12 mouse cellular contexts compared by ENCODE assay signal in genomic region chr6:87906632-87907031, GRCm38 (mm10). TPM values are rescaled to one million over a fixed set of nuclear protein-coding genes. Genes with fewer than 3 reads are reported as not detected.
A peak's percentile ranks its signal among the peaks of the same experiment; 100 is the strongest.
DNase-seq lines count a peak whose midpoint lies in the region; ATAC-seq and TF ChIP-seq lines count a peak whose summit lies in the region.
"Had no signal": no experiment of that assay in that cellular context is flagged by ENCODE, and none has a peak within 500 bp of the region (broad histone marks: within the 10 kb centered on the region; RNA-seq: fewer than 3 reads in every experiment).

No protein-coding gene starts in this region.

- TF ChIP-seq EP300 in stomach, postnatal 0 days (optimal IDR thresholded peaks at IDR 0.05): no peak

- H3K9ac ChIP-seq in hindbrain, postnatal 0 days (replicated peaks; ENCODE audit: low read length): no peak overlapping the region
- no peak overlapping the region for H3K9ac ChIP-seq in hindbrain, embryonic 14.5 days
- H3K9ac ChIP-seq in midbrain, postnatal 0 days (replicated peaks; ENCODE audit: low read length, poor library complexity, severe bottlenecking): no peak overlapping the region
- H3K9ac ChIP-seq in midbrain, embryonic 16.5 days (ENCODE audit: low read depth, low read length): no peak overlapping the region
- no peak overlapping the region for H3K9ac ChIP-seq in stomach, postnatal 0 days (ENCODE audit: low read length)
- H3K9ac ChIP-seq: limb, embryonic 13.5 days had no signal

- in situ Hi-C loops in Patski (cut with MboI; ENCODE audit: low pct_unique_long_range_greater_than_20kb): loop anchor here (5.0 to 25.0 kb wide), 3 partner anchors 86 to 581 kb away; no protein-coding TSS in a partner anchor

- H3K4me3 ChIP-seq in hindbrain, postnatal 0 days (ENCODE audit: low read length): no peak overlapping the region
- no peak overlapping the region for H3K4me3 ChIP-seq in hindbrain, embryonic 14.5 days (replicated peaks; ENCODE audit: low read length)
- H3K4me3 ChIP-seq in midbrain, postnatal 0 days (ENCODE audit: low read depth, low read length): no peak overlapping the region
- H3K4me3 ChIP-seq in midbrain, embryonic 16.5 days (ENCODE audit: low read depth, low read length): no peak overlapping the region
- no peak overlapping the region for H3K4me3 ChIP-seq in stomach, postnatal 0 days (ENCODE audit: low read depth, low read length)
- H3K4me3 ChIP-seq: limb, embryonic 13.5 days had no signal

- no peak overlapping the region for H3K4me2 ChIP-seq in hindbrain, postnatal 0 days (ENCODE audit: low read depth, low read length)
- H3K4me2 ChIP-seq in hindbrain, embryonic 14.5 days (replicated peaks): no peak overlapping the region
- H3K4me2 ChIP-seq in midbrain, postnatal 0 days (ENCODE audit: low read depth, low read length, poor library complexity, severe bottlenecking): no peak overlapping the region
- H3K4me2 ChIP-seq in midbrain, embryonic 16.5 days (ENCODE audit: low read length): no peak overlapping the region
- H3K4me2 ChIP-seq in stomach, postnatal 0 days (replicated peaks; ENCODE audit: low read depth): no peak overlapping the region
- H3K4me2 ChIP-seq: limb, embryonic 13.5 days had no signal

- POLR2A ChIA-PET in Patski (lab: Charles Lee): interaction anchor here (0.7 to 0.9 kb wide), 2 partner anchors 84 to 87 kb away, joined by 3 read pairs; no protein-coding TSS in a partner anchor

- no peaks in the 10 kb centered on the region for H3K9me3 ChIP-seq in hindbrain, postnatal 0 days (ENCODE audit: low read length)
- H3K9me3 ChIP-seq in hindbrain, embryonic 14.5 days (ENCODE audit: control insufficient read depth, low read length): no peaks in the 10 kb centered on the region
- H3K9me3 ChIP-seq in midbrain, postnatal 0 days (ENCODE audit: low read length): no peaks in the 10 kb centered on the region
- H3K9me3 ChIP-seq in midbrain, embryonic 16.5 days (replicated peaks; ENCODE audit: control insufficient read depth, low read length, poor library complexity, severe bottlenecking): no peaks in the 10 kb centered on the region
- H3K9me3 ChIP-seq in stomach, postnatal 0 days (ENCODE audit: control insufficient read depth, low read length): no peaks in the 10 kb centered on the region
- H3K9me3 ChIP-seq: limb, embryonic 13.5 days had no signal

- ATAC-seq in hindbrain, postnatal 0 days: no peak
- no peak for ATAC-seq in hindbrain, embryonic 14.5 days (ENCODE audit: low FRiP score)
- ATAC-seq in midbrain, postnatal 0 days (ENCODE audit: low FRiP score): no peak
- ATAC-seq in midbrain, embryonic 16.5 days: no peak
- ATAC-seq in Patski: no peak
- no peak for ATAC-seq in stomach, postnatal 0 days (ENCODE audit: low FRiP score, low TSS enrichment)
- ATAC-seq in megakaryocyte, adult 5-6 weeks (ENCODE audit: poor library complexity, severe bottlenecking): no peak
- ATAC-seq: activated CD4-positive, CD25-positive, alpha-beta regulatory T cell, adult 4 months had no signal

- 59% methylated on average over 5 of the region's 5 CpGs for whole genome bisulfite sequencing in hindbrain, postnatal 0 days
- 67% methylated on average over 5 of the region's 5 CpGs for WGBS in hindbrain, embryonic 14.5 days
- 66% methylated on average over 5 of the region's 5 CpGs for WGBS in midbrain, postnatal 0 days
- WGBS in midbrain, embryonic 16.5 days: 57% methylated on average over 5 of the region's 5 CpGs
- 66% methylated on average over 5 of the region's 5 CpGs for WGBS in stomach, postnatal 0 days

- peaks cover 89% of the 10 kb centered on the region for H3K36me3 ChIP-seq in hindbrain, postnatal 0 days (ENCODE audit: insufficient read depth, low read length)
- H3K36me3 ChIP-seq in hindbrain, embryonic 14.5 days (replicated peaks; ENCODE audit: control insufficient read depth, insufficient read depth): peaks cover 95% of the 10 kb centered on the region
- H3K36me3 ChIP-seq in midbrain, postnatal 0 days (ENCODE audit: insufficient read depth, low read length): peaks cover 83% of the 10 kb centered on the region
- peaks cover 61% of the 10 kb centered on the region for H3K36me3 ChIP-seq in midbrain, embryonic 16.5 days (ENCODE audit: control insufficient read depth, insufficient read depth, low read length)
- H3K36me3 ChIP-seq in stomach, postnatal 0 days (ENCODE audit: control insufficient read depth, insufficient read depth, low read length): peaks cover 55% of the 10 kb centered on the region

- CTCF ChIA-PET in Patski (lab: Charles Lee): interaction anchor here (1.1 to 1.7 kb wide), 4 partner anchors 14 to 91 kb away, joined by 3 to 6 read pairs (median 5); no protein-coding TSS in a partner anchor

- no peaks in the 10 kb centered on the region for H3K4me1 ChIP-seq in hindbrain, postnatal 0 days (ENCODE audit: insufficient read depth, low read length)
- H3K4me1 ChIP-seq in hindbrain, embryonic 14.5 days (replicated peaks; ENCODE audit: control insufficient read depth, insufficient read depth, low read length): no peaks in the 10 kb centered on the region
- H3K4me1 ChIP-seq in midbrain, postnatal 0 days (ENCODE audit: insufficient read depth, low read length): no peaks in the 10 kb centered on the region
- no peaks in the 10 kb centered on the region for H3K4me1 ChIP-seq in midbrain, embryonic 16.5 days (ENCODE audit: control insufficient read depth, insufficient read depth, low read length)
- no peaks in the 10 kb centered on the region for H3K4me1 ChIP-seq in stomach, postnatal 0 days (replicated peaks; ENCODE audit: control insufficient read depth, insufficient read depth)
- H3K4me1 ChIP-seq: limb, embryonic 13.5 days had no signal

- TF ChIP-seq CTCF in hindbrain, postnatal 0 days (IDR thresholded peaks at IDR 0.05; ENCODE audit: low read depth): peak; percentile 64
- TF ChIP-seq CTCF in midbrain, postnatal 0 days (IDR thresholded peaks at IDR 0.05): peak; percentile 68
- TF ChIP-seq CTCF in Patski (IDR thresholded peaks at IDR 0.05): peak; percentile 66
- peak; percentile 69 for TF ChIP-seq CTCF in stomach, postnatal 0 days (IDR thresholded peaks at IDR 0.05; ENCODE audit: low read depth)

- H3K27me3 ChIP-seq in hindbrain, postnatal 0 days (ENCODE audit: insufficient read depth, low read length): no peaks in the 10 kb centered on the region
- H3K27me3 ChIP-seq in hindbrain, embryonic 14.5 days (ENCODE audit: control insufficient read depth, insufficient read depth, low read length): no peaks in the 10 kb centered on the region
- no peaks in the 10 kb centered on the region for H3K27me3 ChIP-seq in midbrain, postnatal 0 days (ENCODE audit: insufficient read depth, low read length)
- no peaks in the 10 kb centered on the region for H3K27me3 ChIP-seq in midbrain, embryonic 16.5 days (ENCODE audit: control insufficient read depth, insufficient read depth, low read depth, low read length)
- H3K27me3 ChIP-seq in Patski: no peaks in the 10 kb centered on the region
- H3K27me3 ChIP-seq in stomach, postnatal 0 days (ENCODE audit: control insufficient read depth, insufficient read depth, low read length): no peaks in the 10 kb centered on the region
- H3K27me3 ChIP-seq: limb, embryonic 13.5 days had no signal

- no peak for DNase-seq in hindbrain, postnatal 0 days (ENCODE audit: low spot score)
- no peak for DNase-seq in hindbrain, embryonic 14.5 days (ENCODE audit: low spot score)
- no peak for DNase-seq in midbrain, postnatal 0 days (ENCODE audit: low spot score)
- no peak for DNase-seq in Patski (ENCODE audit: low read depth, low spot score)
- no peak for DNase-seq in stomach, postnatal 0 days (ENCODE audit: low spot score)
- DNase-seq: heart, postnatal 10 days; kidney, postnatal 25 days; thymus, postnatal 14 days had no signal

- H3K27ac ChIP-seq in hindbrain, postnatal 0 days: no peak overlapping the region
- no peak overlapping the region for H3K27ac ChIP-seq in hindbrain, embryonic 14.5 days
- no peak overlapping the region for H3K27ac ChIP-seq in midbrain, postnatal 0 days (ENCODE audit: low read depth, low read length)
- no peak overlapping the region for H3K27ac ChIP-seq in midbrain, embryonic 16.5 days (ENCODE audit: low read length)
- H3K27ac ChIP-seq in stomach, postnatal 0 days (replicated peaks): no peak overlapping the region
- H3K27ac ChIP-seq: limb, embryonic 13.5 days had no signal

RNA-seq across cellular contexts. Expression of gene Hmces, which starts 7.1 kb away (rescaled TPM):
- 21.1 and 22.5 TPM in 2 replicates for total RNA-seq in hindbrain, postnatal 0 days (2014; rRNA removed)
- polyA plus RNA-seq in hindbrain, postnatal 0 days (2015; fragmentation: Nextera tagmentation; extraction: Ambion mirVana): 35.8 and 36.8 TPM in 2 replicates
- polyA plus RNA-seq in hindbrain, embryonic 14.5 days (2014; fragmentation: Nextera tagmentation; extraction: Ambion mirVana): 36.6 and 38.5 TPM in 2 replicates
- 30.7 and 33.0 TPM in 2 replicates for total RNA-seq in midbrain, postnatal 0 days (2014; rRNA removed)
- 34.6 and 35.5 TPM in 2 replicates for polyA plus RNA-seq in midbrain, postnatal 0 days (2015; fragmentation: Nextera tagmentation; extraction: Ambion mirVana)
- 42.1 and 44.5 TPM in 2 replicates for polyA plus RNA-seq in midbrain, embryonic 16.5 days (2015; fragmentation: Nextera tagmentation; extraction: Ambion mirVana)
- 36.8 TPM for polyA plus RNA-seq in Patski (2021)
- polyA plus RNA-seq in stomach, postnatal 0 days (2015; fragmentation: Nextera tagmentation; extraction: Ambion mirVana): 21.3 and 21.4 TPM in 2 replicates
- 4.9 and 10.1 TPM in 2 replicates for total RNA-seq in megakaryocyte, adult 5-6 weeks (2015)
- 13.4 and 15.2 TPM in 2 replicates for total RNA-seq in megakaryocyte, adult 5-6 weeks (2017)

RNA-seq across cellular contexts. Expression of gene Copg1, which starts 19.0 kb away (rescaled TPM):
- 242 and 247 TPM in 2 replicates for total RNA-seq in hindbrain, postnatal 0 days (2014; rRNA removed)
- polyA plus RNA-seq in hindbrain, postnatal 0 days (2015; fragmentation: Nextera tagmentation; extraction: Ambion mirVana): 200 and 216 TPM in 2 replicates
- 203 and 213 TPM in 2 replicates for polyA plus RNA-seq in hindbrain, embryonic 14.5 days (2014; fragmentation: Nextera tagmentation; extraction: Ambion mirVana)
- total RNA-seq in midbrain, postnatal 0 days (2014; rRNA removed): 202 and 226 TPM in 2 replicates
- polyA plus RNA-seq in midbrain, postnatal 0 days (2015; fragmentation: Nextera tagmentation; extraction: Ambion mirVana): 191 and 216 TPM in 2 replicates
- 198 and 203 TPM in 2 replicates for polyA plus RNA-seq in midbrain, embryonic 16.5 days (2015; fragmentation: Nextera tagmentation; extraction: Ambion mirVana)
- polyA plus RNA-seq in Patski (2021): 128 TPM
- 72.5 and 75.6 TPM in 2 replicates for polyA plus RNA-seq in stomach, postnatal 0 days (2015; fragmentation: Nextera tagmentation; extraction: Ambion mirVana)
- total RNA-seq in megakaryocyte, adult 5-6 weeks (2015): 25.8 and 29.6 TPM in 2 replicates
- total RNA-seq in megakaryocyte, adult 5-6 weeks (2017): 47.1 and 50.8 TPM in 2 replicates

RNA-seq across cellular contexts. Expression of gene Cnbp, which starts 55.7 kb away (rescaled TPM):
- total RNA-seq in hindbrain, postnatal 0 days (2014; rRNA removed): 196 and 209 TPM in 2 replicates
- polyA plus RNA-seq in hindbrain, postnatal 0 days (2015; fragmentation: Nextera tagmentation; extraction: Ambion mirVana): 660 and 682 TPM in 2 replicates
- 541 and 555 TPM in 2 replicates for polyA plus RNA-seq in hindbrain, embryonic 14.5 days (2014; fragmentation: Nextera tagmentation; extraction: Ambion mirVana)
- total RNA-seq in midbrain, postnatal 0 days (2014; rRNA removed): 178 and 197 TPM in 2 replicates
- polyA plus RNA-seq in midbrain, postnatal 0 days (2015; fragmentation: Nextera tagmentation; extraction: Ambion mirVana): 550 and 577 TPM in 2 replicates
- polyA plus RNA-seq in midbrain, embryonic 16.5 days (2015; fragmentation: Nextera tagmentation; extraction: Ambion mirVana): 484 and 498 TPM in 2 replicates
- 364 TPM for polyA plus RNA-seq in Patski (2021)
- polyA plus RNA-seq in stomach, postnatal 0 days (2015; fragmentation: Nextera tagmentation; extraction: Ambion mirVana): 740 and 754 TPM in 2 replicates
- 264 and 268 TPM in 2 replicates for total RNA-seq in megakaryocyte, adult 5-6 weeks (2015)
- total RNA-seq in megakaryocyte, adult 5-6 weeks (2017): 389 and 399 TPM in 2 replicates
